Mouse (Mus musculus): ENCODE results near the gene Rab44. TPM values are rescaled to one million over a fixed set of nuclear protein-coding genes. Genes with fewer than 3 reads are reported as not detected.

The Rab44 gene
- polyA plus RNA-seq, 1 experiment from 2014 or later = 6.3 TPM

DNA sequence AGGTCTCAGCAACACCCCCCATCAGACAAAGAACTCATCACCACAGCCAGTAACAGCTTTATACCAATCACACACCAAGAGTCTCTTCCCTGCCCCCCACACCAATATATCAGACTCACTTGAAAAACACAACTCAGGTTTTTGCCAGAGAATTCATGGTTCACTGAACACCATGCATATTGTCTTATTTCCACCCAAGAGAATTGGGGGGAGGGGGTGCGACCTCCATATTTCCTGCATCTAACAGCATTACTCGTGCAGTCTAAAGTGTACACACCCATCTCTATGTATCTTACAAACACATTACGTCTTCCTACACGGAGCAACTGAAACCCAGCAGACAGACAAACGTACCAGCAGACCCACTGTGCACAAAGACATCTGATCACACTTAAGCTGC lies 42.1 kb upstream of the Rab44 start:
- Histone ChIP-seq H3K36me3 (replicated peaks; ENCODE audit: insufficient read depth, low read length) (no peaks in the 10 kb centered on the region), H3K4me2 (ENCODE audit: low read depth, low read length) (no peak overlapping the region), H3K9me3 (ENCODE audit: low read length) (no peaks in the 10 kb centered on the region), H3K4me3 (ENCODE audit: low read depth, low read length) (no peak overlapping the region), H3K27ac (ENCODE audit: low read depth) (no peak overlapping the region), H3K9ac (replicated peaks) (no peak overlapping the region), H3K4me1 (ENCODE audit: insufficient read depth) (peaks cover 19% of the 10 kb centered on the region), H3K27me3 (ENCODE audit: insufficient read depth, low read length) (no peaks in the 10 kb centered on the region)
- DNase-seq (no peak), ATAC-seq (no peak)
- no peak for TF ChIP-seq EP300 (IDR thresholded peaks at IDR 0.05; ENCODE audit: low read depth)
- TF ChIP-seq CTCF (IDR thresholded peaks at IDR 0.05; ENCODE audit: low read depth) = no peak
- 59% methylated on average over 5 of the region's 5 CpGs for WGBS (ENCODE audit: insufficient replicate concordance)

DNA sequence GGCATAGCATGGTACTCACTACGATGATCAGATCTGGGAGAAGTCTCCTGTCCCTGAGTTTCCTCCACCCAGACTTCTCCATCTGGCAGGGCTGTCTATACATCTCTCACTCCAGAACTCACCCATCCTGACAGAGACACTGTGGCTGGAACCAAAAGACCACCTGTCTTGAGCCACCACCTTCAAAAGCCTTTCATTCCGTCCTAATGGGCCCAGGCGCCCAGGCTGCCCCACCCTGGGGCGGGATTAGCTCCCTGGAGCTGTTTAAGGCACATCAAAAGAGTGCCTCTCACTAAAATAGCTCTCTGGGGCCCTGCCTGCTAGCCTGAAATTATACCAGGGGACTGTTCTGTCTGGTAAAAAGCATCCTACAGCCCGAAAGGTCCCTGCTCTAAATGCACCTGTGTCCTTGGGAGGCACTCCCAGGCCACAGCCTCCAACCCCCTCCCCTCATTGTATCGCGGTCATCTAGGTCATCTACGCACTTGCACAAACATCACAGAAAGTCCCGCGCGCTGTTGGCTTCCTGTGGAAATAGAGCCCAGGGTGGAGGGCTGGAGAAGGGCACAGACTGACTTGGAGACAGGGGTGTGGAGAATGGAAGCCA lies 41.1 kb upstream of the Rab44 start:
- peaks cover 19% of the 10 kb centered on the region for H3K4me1 ChIP-seq (ENCODE audit: insufficient read depth)
- H3K27ac ChIP-seq (ENCODE audit: low read depth) = peak overlapping the region; percentile 4; the same call in 1 of the 2 replicates
- H3K9me3 ChIP-seq (ENCODE audit: low read length) = no peaks in the 10 kb centered on the region
- H3K9ac ChIP-seq (replicated peaks) = no peak overlapping the region
- no peak overlapping the region; the same call in 1 of the 2 replicates for H3K4me2 ChIP-seq (ENCODE audit: low read depth, low read length)
- WGBS (ENCODE audit: insufficient replicate concordance) = 27% methylated on average over 11 of the region's 11 CpGs
- ATAC-seq (peak; percentile 7; the same call in 1 of the 2 replicates), DNase-seq (no peak)
- no peaks in the 10 kb centered on the region for H3K27me3 ChIP-seq (ENCODE audit: insufficient read depth, low read length)
- no peak for TF ChIP-seq CTCF (IDR thresholded peaks at IDR 0.05; ENCODE audit: low read depth)
- TF ChIP-seq EP300 (IDR thresholded peaks at IDR 0.05; ENCODE audit: low read depth) = no peak
- H3K36me3 ChIP-seq (replicated peaks; ENCODE audit: insufficient read depth, low read length) = no peaks in the 10 kb centered on the region
- H3K4me3 ChIP-seq (ENCODE audit: low read depth, low read length) = no peak overlapping the region

DNA sequence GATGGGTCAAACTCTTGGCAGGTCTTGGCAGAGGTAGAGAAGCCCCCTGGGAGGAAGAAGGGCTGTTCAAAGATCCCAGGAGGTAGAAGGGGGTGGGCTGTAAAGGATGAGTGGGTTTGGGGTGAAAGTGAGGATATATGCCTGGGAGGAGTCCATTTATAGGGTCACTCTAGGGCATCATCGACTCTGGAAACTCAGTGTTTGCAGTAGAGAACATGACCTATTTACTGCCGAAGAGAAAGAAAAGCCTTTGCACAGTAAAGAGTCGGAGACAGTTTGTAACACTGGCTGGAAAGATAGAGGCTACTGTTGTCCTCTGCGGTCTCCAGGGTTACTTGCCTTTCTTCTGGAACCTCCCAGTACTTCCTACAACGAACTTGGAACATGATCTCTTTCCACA lies 40.6 kb upstream of the Rab44 start:
- H3K27ac ChIP-seq (ENCODE audit: low read depth) = peak overlapping the region; percentile 66; the same call in 1 of the 2 replicates
- H3K4me3 ChIP-seq (ENCODE audit: low read depth, low read length) = no peak overlapping the region
- H3K27me3 ChIP-seq (ENCODE audit: insufficient read depth, low read length) = no peaks in the 10 kb centered on the region
- H3K4me2 ChIP-seq (ENCODE audit: low read depth, low read length) = peak overlapping the region; percentile 42
- H3K9me3 ChIP-seq (ENCODE audit: low read length) = no peaks in the 10 kb centered on the region
- TF ChIP-seq EP300 (IDR thresholded peaks at IDR 0.05; ENCODE audit: low read depth) (no peak), CTCF (IDR thresholded peaks at IDR 0.05; ENCODE audit: low read depth) (no peak)
- H3K9ac ChIP-seq (replicated peaks) = no peak overlapping the region
- peaks cover 19% of the 10 kb centered on the region for H3K4me1 ChIP-seq (ENCODE audit: insufficient read depth)
- peak; percentile 71 for ATAC-seq
- no peak for DNase-seq
- H3K36me3 ChIP-seq (replicated peaks; ENCODE audit: insufficient read depth, low read length) = no peaks in the 10 kb centered on the region
- 34% methylated on average over 5 of the region's 5 CpGs for WGBS (ENCODE audit: insufficient replicate concordance)

DNA sequence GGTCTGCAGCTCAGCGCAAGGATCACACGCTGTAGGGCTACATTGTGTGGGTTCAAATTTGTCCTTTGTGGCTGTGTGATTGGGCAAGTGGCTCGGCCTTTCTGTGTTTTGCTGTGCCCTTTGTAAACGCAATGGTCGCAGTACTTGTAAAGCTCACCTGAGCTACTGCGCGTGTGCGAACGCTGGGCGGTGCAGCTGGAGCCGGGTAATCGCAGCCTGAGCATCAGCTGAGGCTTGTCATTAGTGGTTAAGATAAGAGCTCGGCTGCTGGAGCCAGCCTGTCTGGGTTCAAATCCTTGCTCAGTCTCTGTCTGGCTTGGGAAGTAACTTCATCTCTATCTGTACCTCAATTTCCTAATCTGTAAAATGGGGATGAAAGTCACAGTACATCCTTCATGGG lies 39.9 kb upstream of the Rab44 start:
- no peak overlapping the region for H3K27ac ChIP-seq (ENCODE audit: low read depth)
- peaks cover 25% of the 10 kb centered on the region for H3K4me1 ChIP-seq (ENCODE audit: insufficient read depth)
- DNase-seq (no peak), ATAC-seq (no peak)
- H3K27me3 ChIP-seq (ENCODE audit: insufficient read depth, low read length) = no peaks in the 10 kb centered on the region
- no peak overlapping the region for H3K9ac ChIP-seq (replicated peaks)
- no peak overlapping the region for H3K4me2 ChIP-seq (ENCODE audit: low read depth, low read length)
- no peak for TF ChIP-seq CTCF (IDR thresholded peaks at IDR 0.05; ENCODE audit: low read depth)
- TF ChIP-seq EP300 (IDR thresholded peaks at IDR 0.05; ENCODE audit: low read depth) = no peak
- no peak overlapping the region for H3K4me3 ChIP-seq (ENCODE audit: low read depth, low read length)
- no peaks in the 10 kb centered on the region for H3K36me3 ChIP-seq (replicated peaks; ENCODE audit: insufficient read depth, low read length)
- WGBS (ENCODE audit: insufficient replicate concordance) = 56% methylated on average over 13 of the region's 13 CpGs
- H3K9me3 ChIP-seq (ENCODE audit: low read length) = no peaks in the 10 kb centered on the region

DNA sequence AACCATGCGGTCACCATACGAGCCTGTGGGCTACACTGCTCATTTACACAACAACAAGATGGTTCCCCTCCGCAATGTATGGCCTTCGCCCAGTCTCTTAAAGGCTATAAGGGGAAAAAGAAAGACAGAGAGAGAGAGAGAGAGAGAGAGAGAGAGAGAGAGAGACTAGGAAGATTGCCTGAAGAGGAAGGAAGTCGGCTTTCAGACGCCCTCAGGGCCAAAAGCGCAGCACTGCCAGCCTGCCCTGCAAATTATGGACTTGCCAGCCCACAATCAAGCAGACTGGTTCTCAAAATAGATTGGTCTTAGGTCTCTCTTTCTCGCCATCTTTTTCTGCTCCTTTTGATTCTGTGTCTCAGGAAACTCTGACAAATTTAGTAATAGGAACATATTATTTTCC lies 37.7 kb upstream of the Rab44 start:
- Histone ChIP-seq H3K4me2 (ENCODE audit: low read depth, low read length) (no peak overlapping the region), H3K9me3 (ENCODE audit: low read length) (no peaks in the 10 kb centered on the region), H3K36me3 (replicated peaks; ENCODE audit: insufficient read depth, low read length) (no peaks in the 10 kb centered on the region), H3K4me1 (ENCODE audit: insufficient read depth) (peaks cover 27% of the 10 kb centered on the region), H3K27me3 (ENCODE audit: insufficient read depth, low read length) (peaks cover 6% of the 10 kb centered on the region), H3K9ac (replicated peaks) (no peak overlapping the region), H3K27ac (ENCODE audit: low read depth) (no peak overlapping the region), H3K4me3 (ENCODE audit: low read depth, low read length) (no peak overlapping the region)
- WGBS (ENCODE audit: insufficient replicate concordance) = 39% methylated on average over 8 of the region's 8 CpGs
- TF ChIP-seq EP300 (IDR thresholded peaks at IDR 0.05; ENCODE audit: low read depth) (no peak), CTCF (IDR thresholded peaks at IDR 0.05; ENCODE audit: low read depth) (no peak)
- DNase-seq (no peak), ATAC-seq (no peak)

DNA sequence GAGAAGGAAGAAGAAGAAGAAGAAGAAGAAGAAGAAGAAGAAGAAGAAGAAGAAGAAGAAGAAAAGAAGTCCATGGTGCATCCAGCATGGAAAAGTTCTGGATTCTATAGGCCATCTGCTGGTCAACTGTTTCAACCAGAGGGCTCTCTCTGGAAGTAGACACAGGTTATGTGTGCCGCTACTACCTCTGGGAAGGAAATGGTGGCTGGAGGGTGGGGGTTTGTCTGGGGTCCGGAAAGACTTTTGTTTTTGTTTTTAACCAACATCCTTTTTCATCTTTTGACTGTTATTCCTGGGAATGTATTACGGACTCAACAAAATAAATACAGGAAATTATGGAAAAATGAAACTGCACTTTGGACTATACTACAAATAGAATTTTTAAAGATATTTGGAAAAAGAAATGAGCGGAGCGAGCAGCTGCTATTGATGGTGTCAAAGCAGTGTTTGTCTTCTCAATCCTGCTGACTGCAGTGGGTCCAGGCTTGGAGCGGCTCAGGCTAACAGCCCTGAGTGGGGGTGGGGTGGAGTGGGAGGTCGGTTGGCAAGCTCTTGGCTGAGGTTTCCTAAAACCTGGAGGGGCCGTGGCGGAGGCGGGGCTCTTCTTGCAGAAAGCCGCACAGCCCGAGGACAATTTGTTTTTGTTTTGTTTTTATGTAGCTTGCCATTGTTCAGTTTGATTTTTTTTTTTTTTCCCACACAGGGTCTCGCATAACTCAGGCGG lies 36.0 kb upstream of the Rab44 start:
- DNase-seq (peak; percentile 67), ATAC-seq (no peak)
- no peaks in the 10 kb centered on the region for H3K36me3 ChIP-seq (replicated peaks; ENCODE audit: insufficient read depth, low read length)
- H3K27ac ChIP-seq (ENCODE audit: low read depth) = peak overlapping the region; percentile 67; the same call in 1 of the 2 replicates
- H3K4me3 ChIP-seq (ENCODE audit: low read depth, low read length) = peak overlapping the region; percentile 42
- peak overlapping the region; percentile 54; the same call in 1 of the 2 replicates for H3K9ac ChIP-seq (replicated peaks)
- peaks cover 26% of the 10 kb centered on the region for H3K4me1 ChIP-seq (ENCODE audit: insufficient read depth)
- WGBS (ENCODE audit: insufficient replicate concordance) = 11% methylated on average over 14 of the region's 14 CpGs
- no peaks in the 10 kb centered on the region for H3K9me3 ChIP-seq (ENCODE audit: low read length)
- peaks cover 10% of the 10 kb centered on the region for H3K27me3 ChIP-seq (ENCODE audit: insufficient read depth, low read length)
- no peak for TF ChIP-seq EP300 (IDR thresholded peaks at IDR 0.05; ENCODE audit: low read depth)
- TF ChIP-seq CTCF (IDR thresholded peaks at IDR 0.05; ENCODE audit: low read depth) = no peak
- H3K4me2 ChIP-seq (ENCODE audit: low read depth, low read length) = peak overlapping the region; percentile 63
